Mouse (Mus musculus): ENCODE results near the gene Pde11a. TPM values are rescaled to one million over a fixed set of nuclear protein-coding genes. Genes with fewer than 3 reads are reported as not detected.

Pde11a gene
- total RNA-seq, 2 experiments from 2014 or later, result 4.6 to 5.5 TPM

- H3K4me3 ChIP-seq, result no peak overlapping the region
- no peak for TF ChIP-seq CTCF (IDR thresholded peaks at IDR 0.05)
- DNase-seq (ENCODE audit: extremely low spot score in 1 of 2, low spot score in 2 of 2), result no peak
- intact Hi-C loops (cut with DNase I), result no loop called here
- H3K27ac ChIP-seq, result no peak overlapping the region
These were observed 99.4 kb downstream of the Pde11a start for GRCm38 (mm10) chr2:76239175-76239574.

- intact Hi-C loops (cut with DNase I), result no loop called here
- no peak for TF ChIP-seq CTCF (IDR thresholded peaks at IDR 0.05)
- no peak for DNase-seq (ENCODE audit: extremely low spot score in 1 of 2, low spot score in 2 of 2)
- no peak overlapping the region for H3K4me3 ChIP-seq
- H3K27ac ChIP-seq, result no peak overlapping the region
These were observed 100.1 kb downstream of the Pde11a start for GRCm38 (mm10) chr2:76238496-76238895.

GRCm38 (mm10) chr2:76237638-76238420 lies 100.7 kb downstream of the Pde11a start:
- intact Hi-C loops (cut with DNase I), result no loop called here
- H3K4me3 ChIP-seq, result no peak overlapping the region
- TF ChIP-seq CTCF (IDR thresholded peaks at IDR 0.05), result no peak
- no peak for DNase-seq (ENCODE audit: extremely low spot score in 1 of 2, low spot score in 2 of 2)
- no peak overlapping the region for H3K27ac ChIP-seq

GRCm38 (mm10) chr2:76220364-76221108 lies 118.0 kb downstream of the Pde11a start:
- TF ChIP-seq CTCF (IDR thresholded peaks at IDR 0.05), result no peak
- DNase-seq (ENCODE audit: extremely low spot score in 1 of 2, low spot score in 2 of 2), result no peak
- no peak overlapping the region for H3K27ac ChIP-seq
- intact Hi-C loops (cut with DNase I), result no loop called here
- H3K4me3 ChIP-seq, result no peak overlapping the region

- Histone ChIP-seq H3K27ac (no peak overlapping the region), H3K4me3 (no peak overlapping the region)
- intact Hi-C loops (cut with DNase I), result no loop called here
- no peak for TF ChIP-seq CTCF (IDR thresholded peaks at IDR 0.05)
- no peak for DNase-seq (ENCODE audit: extremely low spot score in 1 of 2, low spot score in 2 of 2)
These were observed 119.0 kb downstream of the Pde11a start for GRCm38 (mm10) chr2:76219540-76219939.

- TF ChIP-seq CTCF (IDR thresholded peaks at IDR 0.05), result peak; percentile 71
- no peak overlapping the region for H3K27ac ChIP-seq
- intact Hi-C loops (cut with DNase I), result no loop called here
- no peak for DNase-seq (ENCODE audit: extremely low spot score in 1 of 2, low spot score in 2 of 2)
- H3K4me3 ChIP-seq, result no peak overlapping the region
These were observed 122.4 kb downstream of the Pde11a start for GRCm38 (mm10) chr2:76216146-76216545.

GRCm38 (mm10) chr2:76215219-76215618 lies 123.4 kb downstream of the Pde11a start:
- no peak for DNase-seq (ENCODE audit: extremely low spot score in 1 of 2, low spot score in 2 of 2)
- no peak for TF ChIP-seq CTCF (IDR thresholded peaks at IDR 0.05)
- H3K27ac ChIP-seq, result no peak overlapping the region
- intact Hi-C loops (cut with DNase I), result no loop called here
- H3K4me3 ChIP-seq, result no peak overlapping the region

- no peak overlapping the region for H3K4me3 ChIP-seq
- intact Hi-C loops (cut with DNase I), result no loop called here
These were observed 153.4 kb downstream of the Pde11a start for GRCm38 (mm10) chr2:76185126-76185525.

GRCm38 (mm10) chr2:76162822-76163221 lies 175.8 kb downstream of the Pde11a start:
- no peak for TF ChIP-seq CTCF (IDR thresholded peaks at IDR 0.05)
- no peak overlapping the region for H3K27ac ChIP-seq
- intact Hi-C loops (cut with DNase I), result no loop called here

More at GRCm38 (mm10) chr2:76185126-76185525, 153.4 kb downstream of the Pde11a start:
- DNase-seq (ENCODE audit: extremely low spot score in 1 of 2, low spot score in 2 of 2), result no peak
- H3K27ac ChIP-seq, result no peak overlapping the region
- no peak for TF ChIP-seq CTCF (IDR thresholded peaks at IDR 0.05)

GRCm38 (mm10) chr2:76158973-76159372 lies 179.6 kb downstream of the Pde11a start:
- no peak for DNase-seq (ENCODE audit: extremely low spot score in 1 of 2, low spot score in 2 of 2)
- H3K27ac ChIP-seq, result no peak overlapping the region
- intact Hi-C loops (cut with DNase I), result no loop called here
- H3K4me3 ChIP-seq, result no peak overlapping the region
- no peak for TF ChIP-seq CTCF (IDR thresholded peaks at IDR 0.05)

More at GRCm38 (mm10) chr2:76162822-76163221, 175.8 kb downstream of the Pde11a start:
- no peak overlapping the region for H3K4me3 ChIP-seq
- no peak for DNase-seq (ENCODE audit: extremely low spot score in 1 of 2, low spot score in 2 of 2)

GRCm38 (mm10) chr2:76141136-76141535 lies 197.4 kb downstream of the Pde11a start:
- intact Hi-C loops (cut with DNase I), result no loop called here
- Histone ChIP-seq H3K27ac (no peak overlapping the region), H3K4me3 (no peak overlapping the region)
- TF ChIP-seq CTCF (IDR thresholded peaks at IDR 0.05), result no peak
- DNase-seq (ENCODE audit: extremely low spot score in 1 of 2, low spot score in 2 of 2), result no peak

- intact Hi-C loops (cut with DNase I), result no loop called here
- H3K27ac ChIP-seq, result no peak overlapping the region
- DNase-seq (ENCODE audit: extremely low spot score in 1 of 2, low spot score in 2 of 2), result no peak
- no peak overlapping the region for H3K4me3 ChIP-seq
- TF ChIP-seq CTCF (IDR thresholded peaks at IDR 0.05), result no peak
These were observed 205.6 kb downstream of the Pde11a start for GRCm38 (mm10) chr2:76132983-76133382.

Data from left cerebral cortex, adult 2 months (tissue).